In the genomic region with DNA sequence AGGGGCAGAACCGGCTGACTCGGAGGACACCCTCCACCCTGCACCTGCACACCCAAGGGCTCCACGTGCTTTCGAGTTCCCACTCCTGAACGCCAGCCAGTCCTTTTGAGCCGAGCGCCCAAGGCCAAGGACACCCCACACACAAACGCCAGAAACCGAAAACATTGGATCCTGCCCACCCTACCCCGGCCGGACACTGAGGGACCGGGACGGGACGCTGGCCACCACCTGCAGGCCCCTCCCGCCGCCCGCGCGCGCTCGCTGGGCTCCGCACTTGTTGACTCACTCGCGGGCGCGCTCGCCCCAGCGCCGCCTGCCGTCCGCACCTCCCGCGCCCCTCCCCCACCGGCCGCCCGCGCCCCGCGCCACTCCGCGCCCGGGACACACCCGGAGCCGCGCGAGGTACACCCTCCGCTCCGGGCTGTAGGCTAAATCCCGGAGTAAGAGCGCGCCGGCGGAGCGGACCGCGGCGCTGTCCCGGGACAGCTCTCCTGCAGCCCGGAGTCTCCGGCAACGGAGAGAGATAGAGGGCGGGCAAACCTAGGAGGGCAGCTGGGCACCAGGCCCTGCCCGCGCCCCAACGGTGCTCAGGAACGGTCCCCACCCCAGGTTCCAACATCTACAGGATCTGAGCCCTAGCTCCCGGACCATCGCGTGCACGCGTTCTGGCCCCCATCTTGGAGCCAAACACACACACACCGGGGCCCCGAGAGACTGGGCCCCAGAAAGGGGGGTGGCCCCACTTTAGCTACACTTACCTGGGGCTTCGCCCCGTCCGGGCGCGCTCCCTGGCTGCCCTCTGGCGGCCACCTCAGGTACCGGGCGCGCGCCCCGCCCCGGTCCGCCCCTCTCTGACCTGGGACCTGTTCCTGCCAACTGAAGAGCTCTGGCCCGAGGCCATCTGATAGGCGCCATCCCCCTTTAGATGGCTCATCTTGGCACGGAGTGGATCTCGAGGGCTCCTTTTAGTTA, we compare ENCODE assay signal across 7 mouse cellular contexts. TPM values are rescaled to one million over a fixed set of nuclear protein-coding genes. Genes with fewer than 3 reads are reported as not detected.
A peak's percentile ranks its signal among the peaks of the same experiment; 100 is the strongest.
DNase-seq lines count a peak whose midpoint lies in the region; ATAC-seq and TF ChIP-seq lines count a peak whose summit lies in the region.

No protein-coding gene starts in this region.

- DNase-seq in adrenal gland, adult 2 months, result peak; percentile 94
- peak; percentile 82 for DNase-seq in embryo, embryonic 11 days
- DNase-seq in gastrocnemius, postnatal 36 days, result peak; percentile 75 to 77
- DNase-seq in intestine, embryonic 14.5 days (ENCODE audit: low spot score), result peak; percentile 92
- DNase-seq in limb, embryonic 11.5 days (ENCODE audit: low spot score), result peak; percentile 84

- no peaks in the 10 kb centered on the region for H3K9me3 ChIP-seq in intestine, embryonic 14.5 days (ENCODE audit: control insufficient read depth, low read length)
- H3K9me3 ChIP-seq in limb, embryonic 11.5 days (ENCODE audit: control insufficient read depth, low read length), result no peaks in the 10 kb centered on the region
- H3K9me3 ChIP-seq in midbrain, embryonic 13.5 days, result no peaks in the 10 kb centered on the region

- TF ChIP-seq CTCF in small intestine, adult 2 months (IDR thresholded peaks at IDR 0.05; ENCODE audit: extremely low read depth, insufficient read length, insufficient replicate concordance, low read depth, low read length), result peak; percentile 83

- H3K27ac ChIP-seq in intestine, embryonic 14.5 days (ENCODE audit: low read depth), result peak overlapping the region; percentile 82
- H3K27ac ChIP-seq in limb, embryonic 11.5 days (replicated peaks; ENCODE audit: low read depth, low read length), result no peak overlapping the region
- 0 out of 2 replicates have a peak overlapping the region, but pooled peaks have one; percentile 12 for H3K27ac ChIP-seq in midbrain, embryonic 13.5 days
- H3K27ac ChIP-seq in small intestine, adult 2 months (ENCODE audit: insufficient read depth, low read depth, low read length), result peak overlapping the region; percentile 81

- H3K4me3 ChIP-seq in intestine, embryonic 14.5 days (ENCODE audit: low read depth, low read length), result peak overlapping the region; percentile 57
- H3K4me3 ChIP-seq in limb, embryonic 11.5 days (ENCODE audit: low read depth, low read length), result peak overlapping the region; percentile 60
- H3K4me3 ChIP-seq in midbrain, embryonic 13.5 days (replicated peaks), result peak overlapping the region; percentile 63
- peak overlapping the region; percentile 86 for H3K4me3 ChIP-seq in small intestine, adult 2 months (ENCODE audit: low read depth, low read length)

- peak; percentile 77 for ATAC-seq in intestine, embryonic 14.5 days (replicated peaks; ENCODE audit: low FRiP score, low TSS enrichment, low read depth)
- peak; percentile 73 for ATAC-seq in limb, embryonic 11.5 days (ENCODE audit: insufficient number of reproducible peaks, low FRiP score, low TSS enrichment, low read depth)
- ATAC-seq in midbrain, embryonic 13.5 days, result peak; percentile 65

- H3K4me2 ChIP-seq in intestine, embryonic 14.5 days (ENCODE audit: low read length), result peak overlapping the region; percentile 97
- H3K4me2 ChIP-seq in limb, embryonic 11.5 days (ENCODE audit: low read depth, severe bottlenecking), result peak overlapping the region; percentile 89
- peak overlapping the region; percentile 99 for H3K4me2 ChIP-seq in midbrain, embryonic 13.5 days (replicated peaks)

- intact Hi-C loops in gastrocnemius, postnatal 36 days (cut with DNase I), result loop anchor here (1.0 kb wide), 2 partner anchors 52 to 184 kb away; no protein-coding TSS in a partner anchor

- WGBS in intestine, embryonic 14.5 days, result under 1% methylated on average over 69 of the region's 90 CpGs
- under 1% methylated on average over 90 of the region's 90 CpGs for WGBS in limb, embryonic 11.5 days
- WGBS in midbrain, embryonic 13.5 days, result under 1% methylated on average over 76 of the region's 90 CpGs
- under 1% methylated on average over 90 of the region's 90 CpGs for WGBS in small intestine, adult 2 months

- peaks cover 12% of the 10 kb centered on the region for H3K4me1 ChIP-seq in intestine, embryonic 14.5 days (replicated peaks; ENCODE audit: control insufficient read depth, insufficient read depth, low read length)
- peaks cover 27% of the 10 kb centered on the region for H3K4me1 ChIP-seq in limb, embryonic 11.5 days (ENCODE audit: control insufficient read depth, insufficient read depth, low read length)
- H3K4me1 ChIP-seq in midbrain, embryonic 13.5 days (replicated peaks), result peaks cover 47% of the 10 kb centered on the region
- peaks cover 8% of the 10 kb centered on the region for H3K4me1 ChIP-seq in small intestine, adult 2 months (ENCODE audit: control insufficient read depth, insufficient read depth, insufficient read length, low read length)

- TF ChIP-seq POLR2A in small intestine, adult 2 months (IDR thresholded peaks at IDR 0.05; ENCODE audit: low read depth, low read length), result peak; percentile 51

- H3K36me3 ChIP-seq in intestine, embryonic 14.5 days (ENCODE audit: control insufficient read depth, insufficient read depth, low read length), result no peaks in the 10 kb centered on the region
- H3K36me3 ChIP-seq in limb, embryonic 11.5 days (ENCODE audit: control insufficient read depth, insufficient read depth, low read length), result no peaks in the 10 kb centered on the region
- H3K36me3 ChIP-seq in midbrain, embryonic 13.5 days, result no peaks in the 10 kb centered on the region
- no peaks in the 10 kb centered on the region for H3K36me3 ChIP-seq in small intestine, adult 2 months (ENCODE audit: control insufficient read depth, insufficient read depth, low read length)

- peak overlapping the region; percentile 71 for H3K9ac ChIP-seq in intestine, embryonic 14.5 days (ENCODE audit: low read length)
- H3K9ac ChIP-seq in limb, embryonic 11.5 days (ENCODE audit: low read length), result peak overlapping the region; percentile 56
- H3K9ac ChIP-seq in midbrain, embryonic 13.5 days (replicated peaks), result peak overlapping the region; percentile 62

- H3K27me3 ChIP-seq in intestine, embryonic 14.5 days (replicated peaks; ENCODE audit: control insufficient read depth, insufficient read depth, low read length), result peaks cover 15% of the 10 kb centered on the region; the same call in 1 of the 2 replicates
- peaks cover 22% of the 10 kb centered on the region for H3K27me3 ChIP-seq in limb, embryonic 11.5 days (ENCODE audit: control insufficient read depth, insufficient read depth, low read length)
- peaks cover 34% of the 10 kb centered on the region for H3K27me3 ChIP-seq in midbrain, embryonic 13.5 days
- H3K27me3 ChIP-seq in small intestine, adult 2 months (ENCODE audit: control insufficient read depth, insufficient read depth, low read length), result no peaks in the 10 kb centered on the region

RNA-seq across cellular contexts. Expression of gene Rph3al, which starts 28.5 kb away (rescaled TPM):
- 10 to 100 TPM; 16.6 to 18.0 TPM for total RNA-seq in adrenal gland, adult 2 months (2021)
- polyA plus RNA-seq in adrenal gland, adult 2 months (2012; rRNA removed), result 19.6 and 20.4 TPM in 2 replicates
- 10 to 100 TPM in 1 of 2 experiments, 1 to 10 TPM in 1; 9.4 to 11.0 TPM for total RNA-seq in gastrocnemius, postnatal 36 days (2021)
- polyA plus RNA-seq in intestine, embryonic 14.5 days (2014; fragmentation: Nextera tagmentation; extraction: Ambion mirVana), result 17.0 and 21.7 TPM in 2 replicates
- 1.7 and 2.7 TPM in 2 replicates for polyA plus RNA-seq in limb, embryonic 11.5 days (2014; fragmentation: Nextera tagmentation; extraction: Ambion mirVana)
- polyA plus RNA-seq in midbrain, embryonic 13.5 days (2015; fragmentation: Nextera tagmentation; extraction: Ambion mirVana), result 1.9 and 2.4 TPM in 2 replicates
- polyA plus RNA-seq in small intestine, adult 2 months (2012; rRNA removed), result 12.6 and 12.7 TPM in 2 replicates

RNA-seq across cellular contexts. Expression of gene 1700016K19Rik, which starts 33.0 kb away (rescaled TPM):
- total RNA-seq in adrenal gland, adult 2 months (2021), result not detected
- not detected in 2 replicates for polyA plus RNA-seq in adrenal gland, adult 2 months (2012; rRNA removed)
- total RNA-seq in gastrocnemius, postnatal 36 days (2021), result not detected
- 2.7 and 4.0 TPM in 2 replicates for polyA plus RNA-seq in intestine, embryonic 14.5 days (2014; fragmentation: Nextera tagmentation; extraction: Ambion mirVana)
- polyA plus RNA-seq in limb, embryonic 11.5 days (2014; fragmentation: Nextera tagmentation; extraction: Ambion mirVana), result 0.16 TPM in 1 of 2 replicates, not detected in the other
- 0.97 and 1.8 TPM in 2 replicates for polyA plus RNA-seq in midbrain, embryonic 13.5 days (2015; fragmentation: Nextera tagmentation; extraction: Ambion mirVana)
- polyA plus RNA-seq in small intestine, adult 2 months (2012; rRNA removed), result 0.18 and 0.39 TPM in 2 replicates
